Mouse (Mus musculus) ES-E14 (cell line): ENCODE results near the gene Lrmp.

Experiments used
- CHD2 ChIP-seq: IDR thresholded peaks from 2 replicates; pipeline ENCODE4 v1.6.1; 2014; ENCODE audit warnings: mild to moderate bottlenecking, low read depth, low read length, inconsistent platforms
- HCFC1 ChIP-seq: IDR thresholded peaks from 2 replicates; pipeline ENCODE4 v1.6.1; 2012; ENCODE audit warnings: low read length, inconsistent platforms, borderline replicate concordance; ENCODE audit not compliant: insufficient read depth
- MAFK ChIP-seq: IDR thresholded peaks from 2 replicates; pipeline ENCODE4 v1.6.1; 2014; ENCODE audit warnings: mild to moderate bottlenecking, low read depth, low read length, inconsistent platforms; ENCODE audit not compliant: insufficient read depth
- ZC3H11A ChIP-seq: IDR thresholded peaks from 2 replicates; pipeline ENCODE4 v1.6.1; 2012; ENCODE audit warnings: low read depth, mild to moderate bottlenecking, inconsistent platforms, low read length, borderline replicate concordance
- ZNF384 ChIP-seq: IDR thresholded peaks from 2 replicates; pipeline ENCODE4 v1.6.1; 2012; ENCODE audit warnings: low read depth, low read length, inconsistent platforms

- TF ChIP-seq CHD2 (no peak), MAFK (no peak), ZNF384 (no peak), HCFC1 (no peak), ZC3H11A (no peak)
Measured at GRCm38 (mm10) chr6:145158619-145159018, 43.2 kb downstream of the Lrmp start.
